Mouse (Mus musculus) T-cell, adult 2 months (primary cell): ENCODE results near the gene Olfr747.
"Not testable (repeated sequence)": the region's sequence is repeated elsewhere in the genome, so short reads cannot be mapped to it uniquely, and the experiment has no call there.

Source experiments
- DNase-seq: peaks from one replicate; pipeline ENCODE4 v3.0.0; 2022; ENCODE audit warnings: low spot score

The Olfr747 gene

GRCm38 (mm10) chr14:50693106-50693505 lies at the start of gene Olfr747:
Gene Olfr747, minus strand, starts transcription at chr14:50693206.
- DNase-seq = no peak

DNA sequence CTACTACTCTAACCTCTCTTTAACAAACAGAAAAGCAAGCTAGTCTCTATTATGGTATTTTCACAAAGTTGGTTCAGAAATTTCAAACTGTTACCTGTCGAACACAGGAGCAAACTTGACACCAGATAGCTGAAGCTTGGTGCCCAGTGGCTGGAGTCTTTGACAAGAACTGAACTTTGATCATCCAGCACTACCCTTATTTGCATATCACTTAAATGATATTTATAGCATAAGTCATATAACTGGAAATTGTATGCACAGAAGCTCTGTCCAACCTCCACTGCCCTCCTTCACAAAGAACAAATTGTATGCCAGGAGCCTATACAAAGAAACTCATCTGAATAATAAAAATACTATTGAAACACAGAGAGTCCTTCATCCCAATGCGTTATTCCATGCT lies 48.6 kb upstream of the Olfr747 start:
- DNase-seq = no peak

DNA sequence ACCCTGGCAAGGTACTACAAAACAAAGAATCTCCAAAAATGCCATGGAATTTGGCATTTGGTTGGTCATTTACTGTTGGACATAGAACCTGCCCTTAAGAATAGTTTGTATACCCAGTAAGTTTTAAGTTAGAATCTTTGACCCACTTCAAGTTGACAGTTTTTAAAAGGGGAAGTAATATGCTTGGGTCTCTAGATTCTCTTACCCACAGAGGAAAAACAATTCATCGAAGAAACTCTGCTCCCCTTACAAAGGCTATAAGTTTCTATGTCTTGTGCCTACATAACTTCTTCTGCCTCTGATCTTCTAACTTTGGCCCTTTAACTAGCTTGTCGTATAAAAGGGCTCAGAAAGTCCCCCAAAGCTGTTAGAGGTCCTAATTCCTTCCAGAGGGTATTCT lies 47.3 kb upstream of the Olfr747 start:
- no peak for DNase-seq

- DNase-seq = not testable (repeated sequence)
These were observed 29.4 kb upstream of the Olfr747 start for GRCm38 (mm10) chr14:50722371-50722770.

GRCm38 (mm10) chr14:50719875-50720274 lies 26.9 kb upstream of the Olfr747 start:
- not testable (repeated sequence) for DNase-seq

DNA sequence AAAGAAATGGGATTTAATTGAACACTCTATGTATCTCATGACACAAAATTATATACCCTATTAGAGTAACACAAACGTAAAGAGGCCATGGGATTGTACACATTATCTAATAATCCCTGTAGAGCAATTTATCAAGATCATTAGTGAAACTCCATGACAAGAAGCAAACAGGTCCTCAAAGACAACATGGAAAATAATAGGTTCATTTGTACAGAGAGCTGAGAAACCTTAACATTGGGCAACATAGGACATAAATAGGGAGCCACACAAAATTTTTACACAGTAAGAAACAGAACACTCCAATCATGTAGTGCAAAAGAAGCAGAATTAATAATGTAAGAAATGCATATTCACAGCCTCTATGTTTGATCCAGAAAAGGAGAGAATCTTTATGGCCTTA lies 14.1 kb upstream of the Olfr747 start, which contains the start of gene Olfr748:
Olfr748 (plus strand) TSS at position 301 of the 400 bp plus-strand sequence.
- no peak for DNase-seq

- DNase-seq = no peak
These were observed 46.2 kb downstream of the Olfr747 start, which contains the start of gene Olfr746 for GRCm38 (mm10) chr14:50646783-50647182. Gene Olfr746, plus strand, starts transcription at chr14:50647083.

- DNase-seq = no peak
These were observed 53.9 kb downstream of the Olfr747 start, which contains the start of gene Olfr745 for GRCm38 (mm10) chr14:50639088-50639487. Gene Olfr745, plus strand, starts transcription at chr14:50639388.
